Mouse (Mus musculus): ENCODE results near the gene Slc25a47.

DNA sequence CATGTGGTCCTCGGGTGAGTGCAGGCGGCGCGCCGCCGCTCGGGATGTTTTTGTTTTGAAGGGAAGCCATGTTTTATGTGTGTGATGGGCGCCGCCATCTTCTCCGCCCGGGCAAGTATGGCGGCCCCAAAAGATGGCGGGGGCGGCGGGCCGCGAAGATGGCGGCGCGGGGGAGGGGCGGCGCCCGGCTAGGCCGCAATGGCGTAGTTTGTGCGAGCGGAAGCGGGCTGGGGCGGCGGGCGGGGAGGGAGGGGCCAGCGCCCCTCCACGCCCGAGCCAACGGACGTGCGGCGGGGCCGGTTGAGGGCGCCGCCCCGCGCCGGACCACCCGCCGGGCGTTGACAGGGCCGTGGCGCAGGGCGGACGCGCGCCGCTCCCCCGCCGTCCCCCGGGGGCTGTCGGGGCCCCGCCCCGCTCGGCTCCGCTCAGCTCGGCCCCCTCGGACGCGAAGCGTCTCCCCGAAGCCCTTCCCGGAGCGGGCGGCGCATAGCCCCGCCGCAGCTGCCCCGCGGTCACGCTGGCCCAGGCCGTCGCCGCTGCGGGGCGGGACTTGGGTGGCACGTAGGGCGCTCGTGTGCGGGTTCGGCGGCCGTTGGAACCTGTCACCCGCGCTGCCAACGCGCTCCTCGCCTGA is 41.7 kb upstream of the Slc25a47 start:
- peak; percentile 52 for TF ChIP-seq POLR2A (IDR thresholded peaks at IDR 0.05; ENCODE audit: insufficient read length, low read depth)
- peak in 2 of 3 experiments; percentile 46 to 75 for TF ChIP-seq MYOD1 (IDR thresholded peaks at IDR 0.05; ENCODE audit: control insufficient read depth in 1 of 3, insufficient read length in 2 of 3, low read depth in 2 of 3)
- peak; percentile 9 for TF ChIP-seq POLR2AphosphoS2 (IDR thresholded peaks at IDR 0.05; ENCODE audit: insufficient read length, low read depth)
- no peak for TF ChIP-seq USF1 (IDR thresholded peaks at IDR 0.05; ENCODE audit: low read depth)
- no peak for TF ChIP-seq TCF3 (IDR thresholded peaks at IDR 0.05; ENCODE audit: insufficient read length, low read depth)
- no peak for TF ChIP-seq REST (IDR thresholded peaks at IDR 0.05; ENCODE audit: insufficient read depth, insufficient read length)
- peak; percentile 26 for TF ChIP-seq E2F4 (IDR thresholded peaks at IDR 0.05; ENCODE audit: insufficient read depth)
- no peak for TF ChIP-seq MAX (IDR thresholded peaks at IDR 0.05; ENCODE audit: low read depth)
- TF ChIP-seq TCF12 (IDR thresholded peaks at IDR 0.05; ENCODE audit: insufficient read depth, poor library complexity, severe bottlenecking) = no peak
- no peak for TF ChIP-seq CEBPB (IDR thresholded peaks at IDR 0.05; ENCODE audit: insufficient read depth, poor library complexity, severe bottlenecking)
- TF ChIP-seq MYOG (IDR thresholded peaks at IDR 0.05; ENCODE audit: control insufficient read depth in 1 of 3, insufficient read depth in 1 of 3, insufficient read length in 2 of 3, low read depth in 2 of 3) = peak in 2 of 3 experiments; percentile 66 to 84
- no peak for TF ChIP-seq SRF (IDR thresholded peaks at IDR 0.05; ENCODE audit: control insufficient read depth, insufficient read length, low read depth)

All from myocyte (in vitro differentiated cells).